Mouse (Mus musculus): Measurements from ENCODE around the gene Tmbim6. TPM values are rescaled to one million over a fixed set of nuclear protein-coding genes. Genes with fewer than 3 reads are reported as not detected.

Gene Tmbim6
- total and polyA plus RNA-seq, 2 experiments from 2014 or later, result 346 to 355 TPM

DNA sequence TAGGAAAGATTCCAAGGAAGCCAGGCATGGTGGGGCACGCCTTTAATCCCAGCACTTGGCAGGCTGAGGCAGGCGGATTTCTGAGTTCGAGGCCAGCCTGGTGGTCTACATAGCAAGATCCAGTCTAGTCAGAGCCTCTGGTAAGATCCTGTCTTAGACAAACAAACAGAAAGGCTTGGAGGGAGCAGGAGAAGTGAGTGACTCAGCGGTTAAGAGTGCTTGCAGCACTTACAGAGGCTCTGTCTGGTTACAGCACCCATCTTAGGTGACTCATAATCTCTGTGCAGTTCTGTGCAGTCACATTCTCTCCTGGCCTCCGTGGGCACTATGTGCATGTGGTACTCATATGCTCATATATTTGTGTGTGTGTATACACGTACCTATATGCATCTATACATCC, 7.9 kb downstream of the Tmbim6 start:
- Histone ChIP-seq H3K27me3 (ENCODE audit: insufficient read depth, low read length) (no peaks in the 10 kb centered on the region), H3K27ac (no peak overlapping the region)
- WGBS, result 86% methylated on average over 6 of the region's 6 CpGs

DNA sequence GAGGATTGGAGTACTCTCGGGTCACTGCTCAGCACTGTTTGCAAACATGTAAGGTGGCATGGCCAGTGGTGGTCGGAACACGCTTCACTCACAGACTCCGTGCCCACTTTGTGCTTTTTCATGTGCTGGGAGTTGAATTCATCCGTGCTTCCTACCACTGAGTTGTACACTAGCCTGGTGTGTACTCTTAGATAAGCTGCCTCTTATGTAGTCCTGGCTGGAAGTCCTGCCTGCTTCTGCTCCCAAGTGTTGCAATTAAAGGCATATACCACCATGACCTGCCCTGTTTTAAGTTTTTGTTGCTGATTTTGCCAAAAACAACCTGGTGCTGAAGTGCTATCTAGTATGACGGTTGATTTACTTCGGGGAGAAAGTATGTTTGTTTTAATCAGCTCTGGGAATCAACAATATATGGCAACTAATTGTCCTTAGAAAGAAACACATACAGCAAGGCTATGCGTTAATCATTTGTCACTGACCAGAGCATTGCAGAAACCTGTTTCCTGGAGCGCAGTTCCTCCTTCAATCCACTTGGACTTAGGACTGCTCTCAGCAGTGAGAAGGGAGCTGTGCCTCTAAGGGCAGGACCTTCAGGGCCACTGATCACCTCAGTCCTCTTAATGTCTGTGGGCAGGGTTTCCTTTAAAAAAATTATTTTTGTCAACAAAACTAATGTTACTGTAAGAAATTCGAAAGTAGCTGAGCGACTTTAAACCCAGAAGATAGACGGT, 10.6 kb downstream of the Tmbim6 start:
- Histone ChIP-seq H3K27ac (no peak overlapping the region), H3K9ac (replicated peaks; ENCODE audit: low read length) (no peak overlapping the region), H3K36me3 (ENCODE audit: insufficient read depth, low read length) (peaks cover 62% of the 10 kb centered on the region), H3K9me3 (ENCODE audit: low read length) (no peaks in the 10 kb centered on the region), H3K4me3 (ENCODE audit: low read length) (no peak overlapping the region), H3K4me2 (ENCODE audit: low read depth, low read length) (no peak overlapping the region), H3K4me1 (ENCODE audit: insufficient read depth, low read length) (no peaks in the 10 kb centered on the region), H3K27me3 (ENCODE audit: insufficient read depth, low read length) (no peaks in the 10 kb centered on the region)
- DNase-seq (ENCODE audit: low spot score) (no peak), ATAC-seq (no peak)
- TF ChIP-seq CTCF (IDR thresholded peaks at IDR 0.05; ENCODE audit: low read depth), result no peak
- 92% methylated on average over 12 of the region's 12 CpGs for WGBS

More for the DNA sequence above, 7.9 kb downstream of the Tmbim6 start:
- no peak for TF ChIP-seq CTCF (IDR thresholded peaks at IDR 0.05; ENCODE audit: low read depth)
- Histone ChIP-seq H3K9me3 (ENCODE audit: low read length) (no peaks in the 10 kb centered on the region), H3K4me1 (ENCODE audit: insufficient read depth, low read length) (peaks cover 6% of the 10 kb centered on the region; the same call in 1 of the 2 replicates), H3K36me3 (ENCODE audit: insufficient read depth, low read length) (peaks cover 35% of the 10 kb centered on the region), H3K9ac (replicated peaks; ENCODE audit: low read length) (no peak overlapping the region), H3K4me2 (ENCODE audit: low read depth, low read length) (no peak overlapping the region), H3K4me3 (ENCODE audit: low read length) (no peak overlapping the region)
- DNase-seq (ENCODE audit: low spot score), result no peak
- ATAC-seq, result no peak

DNA sequence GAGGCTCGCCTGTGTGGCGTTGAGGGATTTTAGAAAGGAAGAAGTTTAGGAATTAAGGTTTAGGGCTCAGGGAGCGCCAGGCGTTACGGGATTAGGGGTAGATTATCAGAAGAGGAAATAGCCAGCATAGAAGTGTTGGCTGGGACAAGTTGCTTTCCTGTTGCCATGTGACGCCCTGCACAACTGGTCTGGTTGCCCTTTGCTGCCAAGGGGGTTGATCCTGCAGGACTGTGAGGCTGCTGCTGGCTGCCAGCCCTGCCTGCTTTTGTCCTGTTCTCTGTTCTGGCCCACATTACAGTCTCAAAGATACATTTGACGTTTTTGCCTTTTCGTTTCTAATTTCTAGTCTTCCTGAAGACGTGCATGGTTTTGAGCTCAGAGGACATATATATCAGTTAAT, 12.5 kb downstream of the Tmbim6 start:
- TF ChIP-seq CTCF (IDR thresholded peaks at IDR 0.05; ENCODE audit: low read depth), result no peak
- H3K36me3 ChIP-seq (ENCODE audit: insufficient read depth, low read length), result peaks cover 79% of the 10 kb centered on the region

DNA sequence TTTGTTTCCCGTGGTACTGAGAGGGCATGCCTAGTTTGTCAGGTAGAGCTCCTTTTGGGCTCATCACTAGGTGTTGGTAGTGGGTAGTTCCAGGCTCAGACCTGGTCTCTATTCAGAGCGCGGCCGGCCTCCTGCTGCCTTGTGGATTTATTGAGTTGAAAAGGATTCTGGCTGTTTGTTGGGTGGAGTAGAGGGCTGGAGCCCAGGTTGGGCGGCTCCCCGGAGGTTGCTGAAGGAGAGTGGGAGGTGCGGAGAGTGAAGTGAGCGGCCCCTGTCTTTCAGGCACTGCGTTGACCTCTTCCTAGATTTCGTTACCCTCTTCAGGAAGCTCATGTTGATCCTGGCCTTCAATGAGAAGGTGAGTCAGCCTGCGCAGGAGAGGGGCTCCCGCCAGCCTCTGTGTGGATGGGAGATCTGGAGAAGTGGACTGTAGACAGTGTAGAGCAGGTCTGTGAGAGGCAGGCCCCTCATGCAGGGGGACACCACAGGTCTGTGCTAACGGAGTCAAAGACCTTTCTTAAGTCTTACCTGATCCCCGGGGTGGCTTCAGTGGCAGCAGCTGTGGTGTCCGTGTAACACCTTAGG, 14.4 kb downstream of the Tmbim6 start:
- TF ChIP-seq CTCF (IDR thresholded peaks at IDR 0.05; ENCODE audit: low read depth), result no peak
- H3K4me2 ChIP-seq (ENCODE audit: low read depth, low read length), result no peak overlapping the region
- no peak overlapping the region for H3K9ac ChIP-seq (replicated peaks; ENCODE audit: low read length)
- no peaks in the 10 kb centered on the region for H3K4me1 ChIP-seq (ENCODE audit: insufficient read depth, low read length)
- H3K36me3 ChIP-seq (ENCODE audit: insufficient read depth, low read length), result peaks cover 80% of the 10 kb centered on the region
- no peaks in the 10 kb centered on the region for H3K27me3 ChIP-seq (ENCODE audit: insufficient read depth, low read length)
- H3K9me3 ChIP-seq (ENCODE audit: low read length), result no peaks in the 10 kb centered on the region
- ATAC-seq, result no peak
- H3K4me3 ChIP-seq (ENCODE audit: low read length), result no peak overlapping the region
- no peak overlapping the region for H3K27ac ChIP-seq
- DNase-seq (ENCODE audit: low spot score), result no peak
- WGBS, result 92% methylated on average over 15 of the region's 15 CpGs

More for the DNA sequence above, 12.5 kb downstream of the Tmbim6 start:
- no peak overlapping the region for H3K9ac ChIP-seq (replicated peaks; ENCODE audit: low read length)
- H3K4me3 ChIP-seq (ENCODE audit: low read length), result no peak overlapping the region
- no peaks in the 10 kb centered on the region for H3K9me3 ChIP-seq (ENCODE audit: low read length)
- no peak overlapping the region for H3K4me2 ChIP-seq (ENCODE audit: low read depth, low read length)
- no peak overlapping the region for H3K27ac ChIP-seq
- no peaks in the 10 kb centered on the region for H3K4me1 ChIP-seq (ENCODE audit: insufficient read depth, low read length)
- ATAC-seq (no peak), DNase-seq (ENCODE audit: low spot score) (peak; percentile 58)
- H3K27me3 ChIP-seq (ENCODE audit: insufficient read depth, low read length), result no peaks in the 10 kb centered on the region
- 69% methylated on average over 9 of the region's 9 CpGs for WGBS

DNA sequence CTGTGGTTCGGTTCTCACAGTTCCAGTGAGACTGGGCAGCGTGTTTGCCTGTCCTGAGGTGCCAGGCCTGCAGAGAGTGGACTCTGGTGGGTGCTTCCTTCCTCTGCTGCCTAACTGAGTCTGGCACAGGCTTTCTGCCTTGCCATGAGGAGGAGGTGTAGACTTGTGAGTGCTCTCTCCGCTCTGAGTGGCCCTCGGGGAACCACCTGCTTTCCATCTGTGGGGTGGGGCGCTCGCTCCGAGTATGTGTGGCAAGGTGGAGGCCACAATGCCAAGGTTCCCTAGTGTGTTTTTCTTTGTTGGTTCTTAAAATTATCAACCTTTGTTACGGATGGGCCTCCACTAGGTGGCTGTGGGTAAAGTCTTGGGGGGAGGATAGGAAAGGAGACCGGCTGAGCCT, 16.2 kb downstream of the Tmbim6 start:
- H3K27ac ChIP-seq, result no peak overlapping the region
- TF ChIP-seq CTCF (IDR thresholded peaks at IDR 0.05; ENCODE audit: low read depth), result 0 out of 2 replicates have a peak, but pooled peaks have one; percentile 4
- H3K9me3 ChIP-seq (ENCODE audit: low read length), result no peaks in the 10 kb centered on the region
- H3K4me3 ChIP-seq (ENCODE audit: low read length), result no peak overlapping the region
- 91% methylated on average over 9 of the region's 9 CpGs for WGBS
- H3K36me3 ChIP-seq (ENCODE audit: insufficient read depth, low read length), result peaks cover 64% of the 10 kb centered on the region
- DNase-seq (ENCODE audit: low spot score) (no peak), ATAC-seq (no peak)
- H3K4me2 ChIP-seq (ENCODE audit: low read depth, low read length), result no peak overlapping the region
- no peaks in the 10 kb centered on the region for H3K27me3 ChIP-seq (ENCODE audit: insufficient read depth, low read length)
- H3K4me1 ChIP-seq (ENCODE audit: insufficient read depth, low read length), result no peaks in the 10 kb centered on the region
- H3K9ac ChIP-seq (replicated peaks; ENCODE audit: low read length), result no peak overlapping the region

DNA sequence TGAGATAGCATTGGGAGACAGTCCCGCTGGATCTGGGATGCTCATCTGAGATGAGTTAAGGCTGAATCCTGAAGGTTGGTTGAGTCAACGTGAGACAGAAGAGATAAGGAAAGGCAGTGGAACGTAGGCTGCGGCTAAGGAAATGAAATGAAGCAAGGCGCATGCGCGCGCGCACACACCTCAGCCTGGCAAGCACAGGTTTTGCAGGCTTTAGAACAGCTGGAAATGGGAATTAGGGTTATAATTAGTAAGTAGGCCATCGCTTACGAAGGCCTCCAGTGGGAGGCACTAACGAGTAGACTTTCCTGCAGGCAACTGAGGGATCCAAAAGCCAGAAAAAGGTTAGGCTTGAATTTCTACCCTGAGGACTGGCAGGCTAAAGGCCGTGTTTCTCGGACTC, 19.1 kb downstream of the Tmbim6 start:
- WGBS, result 57% methylated on average over 14 of the region's 14 CpGs
- no peak overlapping the region for H3K9ac ChIP-seq (replicated peaks; ENCODE audit: low read length)
- peak; percentile 42 for TF ChIP-seq CTCF (IDR thresholded peaks at IDR 0.05; ENCODE audit: low read depth)
- no peaks in the 10 kb centered on the region for H3K4me1 ChIP-seq (ENCODE audit: insufficient read depth, low read length)
- peaks cover 37% of the 10 kb centered on the region for H3K36me3 ChIP-seq (ENCODE audit: insufficient read depth, low read length)
- no peaks in the 10 kb centered on the region for H3K9me3 ChIP-seq (ENCODE audit: low read length)
- no peak overlapping the region for H3K4me3 ChIP-seq (ENCODE audit: low read length)
- H3K4me2 ChIP-seq (ENCODE audit: low read depth, low read length), result no peak overlapping the region
- peak; percentile 65 for DNase-seq (ENCODE audit: low spot score)
- H3K27ac ChIP-seq, result peak overlapping the region; percentile 46; the same call in 1 of the 2 replicates
- 0 out of 2 replicates have a peak, but pooled peaks have one; percentile 21 for ATAC-seq
- H3K27me3 ChIP-seq (ENCODE audit: insufficient read depth, low read length), result no peaks in the 10 kb centered on the region

DNA sequence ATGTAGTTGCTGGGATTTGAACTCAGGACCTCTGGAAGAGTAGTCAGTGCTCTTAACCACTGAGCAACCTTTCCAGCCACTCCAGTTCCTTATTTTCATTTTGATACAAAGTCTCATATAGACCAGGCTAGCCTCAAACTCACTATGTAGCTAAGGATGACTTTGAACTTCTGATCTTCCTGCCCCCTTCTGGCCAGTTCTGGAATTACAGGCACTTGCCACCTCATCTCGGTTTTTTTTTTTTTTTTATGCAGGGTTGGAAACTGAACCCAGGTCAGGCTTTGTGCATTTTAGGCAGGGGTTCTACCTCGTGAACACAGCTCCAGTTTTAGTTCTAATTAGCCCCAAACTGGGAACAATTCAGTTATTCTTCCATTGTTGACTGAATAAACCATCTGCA, 23.1 kb downstream of the Tmbim6 start:
- DNase-seq (ENCODE audit: low spot score) (peak; percentile 54), ATAC-seq (no peak)
- no peaks in the 10 kb centered on the region for H3K9me3 ChIP-seq (ENCODE audit: low read length)
- no peaks in the 10 kb centered on the region for H3K36me3 ChIP-seq (ENCODE audit: insufficient read depth, low read length)
- H3K27me3 ChIP-seq (ENCODE audit: insufficient read depth, low read length), result no peaks in the 10 kb centered on the region
- TF ChIP-seq CTCF (IDR thresholded peaks at IDR 0.05; ENCODE audit: low read depth), result peak; percentile 74
- no peak overlapping the region for H3K27ac ChIP-seq
- 26% methylated on average over 2 of the region's 2 CpGs for WGBS
- H3K4me3 ChIP-seq (ENCODE audit: low read length), result no peak overlapping the region
- no peak overlapping the region for H3K9ac ChIP-seq (replicated peaks; ENCODE audit: low read length)
- no peak overlapping the region for H3K4me2 ChIP-seq (ENCODE audit: low read depth, low read length)
- H3K4me1 ChIP-seq (ENCODE audit: insufficient read depth, low read length), result peaks cover 4% of the 10 kb centered on the region

All from hindbrain, postnatal 0 days (tissue).